Mouse (Mus musculus): ENCODE results near the gene Eif3b. TPM values are rescaled to one million over a fixed set of nuclear protein-coding genes. Genes with fewer than 3 reads are reported as not detected.
A peak's percentile ranks its signal among the peaks of the same experiment; 100 is the strongest.

The Eif3b gene
- polyA plus RNA-seq, 1 experiment from 2014 or later, result 88.3 TPM

GRCm38 (mm10) chr5:140383559-140383958, 35.6 kb upstream of the Eif3b start:
- H3K27me3 ChIP-seq, result no peaks in the 10 kb centered on the region
- H3K4me1 ChIP-seq (replicated peaks), result peaks cover 26% of the 10 kb centered on the region
- H3K27ac ChIP-seq (replicated peaks), result no peak overlapping the region
- no peak for ATAC-seq (ENCODE audit: low read depth)
- no peak overlapping the region for H3K4me3 ChIP-seq
- H3K9ac ChIP-seq, result peak overlapping the region; percentile 45; the same call in 1 of the 2 replicates
- WGBS, result 27% methylated on average over 7 of the region's 7 CpGs
- no peak overlapping the region for H3K4me2 ChIP-seq
- no peaks in the 10 kb centered on the region for H3K9me3 ChIP-seq
- H3K36me3 ChIP-seq, result no peaks in the 10 kb centered on the region

- Histone ChIP-seq H3K4me3 (no peak overlapping the region), H3K9ac (no peak overlapping the region), H3K4me1 (replicated peaks) (peaks cover 28% of the 10 kb centered on the region), H3K4me2 (no peak overlapping the region), H3K27me3 (no peaks in the 10 kb centered on the region), H3K9me3 (no peaks in the 10 kb centered on the region), H3K27ac (replicated peaks) (no peak overlapping the region), H3K36me3 (no peaks in the 10 kb centered on the region)
- no peak for ATAC-seq (ENCODE audit: low read depth)
- WGBS, result 94% methylated on average over 1 of the region's 1 CpGs
These were observed 34.7 kb upstream of the Eif3b start for GRCm38 (mm10) chr5:140384462-140384861.

GRCm38 (mm10) chr5:140387236-140387635, 31.9 kb upstream of the Eif3b start:
- Histone ChIP-seq H3K27ac (replicated peaks) (no peak overlapping the region), H3K4me3 (no peak overlapping the region), H3K4me2 (peak overlapping the region; percentile 97; the same call in 1 of the 2 replicates), H3K9me3 (no peaks in the 10 kb centered on the region), H3K27me3 (no peaks in the 10 kb centered on the region), H3K4me1 (replicated peaks) (peaks cover 28% of the 10 kb centered on the region), H3K36me3 (no peaks in the 10 kb centered on the region), H3K9ac (no peak overlapping the region)
- WGBS, result 87% methylated on average over 7 of the region's 7 CpGs
- ATAC-seq (ENCODE audit: low read depth), result no peak

GRCm38 (mm10) chr5:140387816-140388510, 31.2 kb upstream of the Eif3b start:
- Histone ChIP-seq H3K36me3 (no peaks in the 10 kb centered on the region), H3K9ac (peak overlapping the region; percentile 83), H3K9me3 (no peaks in the 10 kb centered on the region), H3K4me2 (peak overlapping the region; percentile 97), H3K4me1 (replicated peaks) (peaks cover 28% of the 10 kb centered on the region), H3K4me3 (peak overlapping the region; percentile 73), H3K27ac (replicated peaks) (no peak overlapping the region), H3K27me3 (no peaks in the 10 kb centered on the region)
- no peak for ATAC-seq (ENCODE audit: low read depth)
- 77% methylated on average over 12 of the region's 12 CpGs for WGBS

GRCm38 (mm10) chr5:140388588-140389576, 30.2 kb upstream of the Eif3b start, which contains the start of gene Snx8:
TSS of gene Snx8 (minus strand) at chr5:140389262.
- peaks cover 22% of the 10 kb centered on the region for H3K4me1 ChIP-seq (replicated peaks)
- peak within 1 kb of the TSS; percentile 97 for H3K4me2 ChIP-seq
- H3K36me3 ChIP-seq, result no peaks in the 10 kb centered on the region
- peak within 1 kb of the TSS; percentile 73 for H3K4me3 ChIP-seq
- ATAC-seq (ENCODE audit: low read depth), result peak; percentile 92
- H3K27me3 ChIP-seq, result no peaks in the 10 kb centered on the region
- no peaks in the 10 kb centered on the region for H3K9me3 ChIP-seq
- H3K9ac ChIP-seq, result peak within 1 kb of the TSS; percentile 83
- H3K27ac ChIP-seq (replicated peaks), result peak within 1 kb of the TSS; percentile 49; the same call in 1 of the 2 replicates
- 2% methylated on average over 62 of the region's 63 CpGs for WGBS

- peak; percentile 45; the same call in 1 of the 2 replicates for ATAC-seq (ENCODE audit: low read depth)
These were observed 29.5 kb upstream of the Eif3b start for GRCm38 (mm10) chr5:140389647-140390046.

GRCm38 (mm10) chr5:140391435-140391834, 27.7 kb upstream of the Eif3b start:
- Histone ChIP-seq H3K4me3 (no peak overlapping the region), H3K27me3 (no peaks in the 10 kb centered on the region), H3K9ac (no peak overlapping the region), H3K4me2 (no peak overlapping the region), H3K4me1 (replicated peaks) (peaks cover 21% of the 10 kb centered on the region), H3K36me3 (no peaks in the 10 kb centered on the region), H3K27ac (replicated peaks) (no peak overlapping the region), H3K9me3 (no peaks in the 10 kb centered on the region)
- ATAC-seq (ENCODE audit: low read depth), result no peak
- 75% methylated on average over 1 of the region's 1 CpGs for WGBS

More at GRCm38 (mm10) chr5:140389647-140390046, 29.5 kb upstream of the Eif3b start:
- Histone ChIP-seq H3K9me3 (no peaks in the 10 kb centered on the region), H3K9ac (peak overlapping the region; percentile 83), H3K4me1 (replicated peaks) (peaks cover 21% of the 10 kb centered on the region), H3K36me3 (no peaks in the 10 kb centered on the region), H3K27me3 (no peaks in the 10 kb centered on the region), H3K27ac (replicated peaks) (0 out of 2 replicates have a peak overlapping the region, but pooled peaks have one; percentile 6), H3K4me2 (peak overlapping the region; percentile 97), H3K4me3 (peak overlapping the region; percentile 73)
- 59% methylated on average over 3 of the region's 3 CpGs for WGBS

- H3K27ac ChIP-seq (replicated peaks), result no peak overlapping the region
- no peak overlapping the region for H3K4me3 ChIP-seq
- no peaks in the 10 kb centered on the region for H3K36me3 ChIP-seq
- H3K27me3 ChIP-seq, result no peaks in the 10 kb centered on the region
- H3K4me1 ChIP-seq (replicated peaks), result peaks cover 18% of the 10 kb centered on the region
- no peak for ATAC-seq (ENCODE audit: low read depth)
- no peaks in the 10 kb centered on the region for H3K9me3 ChIP-seq
- WGBS, result 86% methylated on average over 5 of the region's 5 CpGs
- H3K4me2 ChIP-seq, result no peak overlapping the region
- H3K9ac ChIP-seq, result no peak overlapping the region
These were observed 27.1 kb upstream of the Eif3b start for GRCm38 (mm10) chr5:140391981-140392380.

- no peak overlapping the region for H3K4me2 ChIP-seq
- no peaks in the 10 kb centered on the region for H3K27me3 ChIP-seq
- WGBS, result 92% methylated on average over 3 of the region's 3 CpGs
- no peak overlapping the region for H3K27ac ChIP-seq (replicated peaks)
- no peaks in the 10 kb centered on the region for H3K9me3 ChIP-seq
- H3K4me1 ChIP-seq (replicated peaks), result peaks cover 11% of the 10 kb centered on the region
- H3K4me3 ChIP-seq, result no peak overlapping the region
- H3K9ac ChIP-seq, result no peak overlapping the region
- no peaks in the 10 kb centered on the region for H3K36me3 ChIP-seq
- no peak for ATAC-seq (ENCODE audit: low read depth)
These were observed 26.4 kb upstream of the Eif3b start for GRCm38 (mm10) chr5:140392701-140393100.

GRCm38 (mm10) chr5:140396166-140396940, 22.8 kb upstream of the Eif3b start:
- Histone ChIP-seq H3K4me1 (replicated peaks) (no peaks in the 10 kb centered on the region), H3K36me3 (no peaks in the 10 kb centered on the region), H3K27me3 (no peaks in the 10 kb centered on the region), H3K9me3 (no peaks in the 10 kb centered on the region), H3K4me2 (no peak overlapping the region), H3K9ac (no peak overlapping the region), H3K27ac (replicated peaks) (no peak overlapping the region), H3K4me3 (no peak overlapping the region)
- no peak for ATAC-seq (ENCODE audit: low read depth)
- 63% methylated on average over 8 of the region's 8 CpGs for WGBS

GRCm38 (mm10) chr5:140402640-140403270, 16.4 kb upstream of the Eif3b start:
- 83% methylated on average over 4 of the region's 4 CpGs for WGBS
- no peaks in the 10 kb centered on the region for H3K27me3 ChIP-seq
- no peak overlapping the region for H3K9ac ChIP-seq
- H3K9me3 ChIP-seq, result no peaks in the 10 kb centered on the region
- no peak overlapping the region for H3K27ac ChIP-seq (replicated peaks)
- ATAC-seq (ENCODE audit: low read depth), result no peak
- H3K36me3 ChIP-seq, result no peaks in the 10 kb centered on the region
- H3K4me2 ChIP-seq, result no peak overlapping the region
- no peak overlapping the region for H3K4me3 ChIP-seq
- H3K4me1 ChIP-seq (replicated peaks), result no peaks in the 10 kb centered on the region

Data from neural tube, embryonic 13.5 days (tissue).